Mouse (Mus musculus) liver, embryonic 16.5 days (tissue): ENCODE data around the gene Capn7. TPM values are rescaled to one million over a fixed set of nuclear protein-coding genes. Genes with fewer than 3 reads are reported as not detected.
A peak's percentile ranks its signal among the peaks of the same experiment; 100 is the strongest.

ENCODE experiments used
- ATAC-seq: fragments of 200-750 bp; cut with Nextera tagmentation; 2 replicates; pipeline ENCODE4 v1.8.0; 2017; ENCODE audit warnings: low read depth, mild to moderate bottlenecking, moderate number of reproducible peaks, moderate library complexity
- H3K27ac ChIP-seq: fragments of 300-500 bp; sonication (generic); 2 replicates; pipeline ENCODE4 v1.5.1; 2014; ENCODE audit warnings: mild to moderate bottlenecking, low read length
- H3K27me3 ChIP-seq: fragments of 300-500 bp; sonication (generic); 2 replicates; pipeline ENCODE4 v1.6.1; 2014; ENCODE audit warnings: low read depth, low read length, mixed read lengths; ENCODE audit not compliant: control insufficient read depth, insufficient read depth
- H3K36me3 ChIP-seq: fragments of 300-500 bp; sonication (generic); 2 replicates; pipeline ENCODE4 v1.6.1; 2014; ENCODE audit warnings: mild to moderate bottlenecking; ENCODE audit not compliant: control insufficient read depth, insufficient read depth
- H3K4me1 ChIP-seq: fragments of 300-500 bp; sonication (generic); 2 replicates; pipeline ENCODE4 v1.6.1; 2014; ENCODE audit warnings: low read depth, low read length, mixed read lengths; ENCODE audit not compliant: control insufficient read depth
- H3K4me2 ChIP-seq: fragments of 300-500 bp; sonication (generic); 2 replicates; pipeline ENCODE4 v1.6.1; 2014; ENCODE audit warnings: low read depth, low read length, mixed read lengths
- H3K4me3 ChIP-seq: fragments of 300-500 bp; sonication (generic); 2 replicates; pipeline ENCODE4 v1.5.1; 2014; ENCODE audit warnings: low read depth, mild to moderate bottlenecking, low read length
- H3K9ac ChIP-seq: fragments of 300-500 bp; sonication (generic); 2 replicates; pipeline ENCODE4 v1.6.1; 2014; ENCODE audit warnings: low read depth, low read length
- H3K9me3 ChIP-seq: fragments of 300-500 bp; sonication (generic); replicated peaks from 2 replicates; pipeline ENCODE4 v1.6.1; 2016; ENCODE audit warnings: low read length; ENCODE audit not compliant: control insufficient read depth
- WGBS: fragments of 180-500 bp; shearing (Covaris S2); extraction: QIAGEN DNeasy Blood & Tissue Kit; methylation state at CpG from one replicate; pipeline ENCODE4 v1.1.7; 2014; ENCODE audit not compliant: insufficient replicate concordance; 5-methylcytosine and 5-hydroxymethylcytosine counted together
- polyA plus RNA-seq: library from polyadenylated mRNA; unstranded; fragments of >200 nt; fragmentation: Nextera tagmentation; extraction: Ambion mirVana; gene quantifications from 2 replicates; pipeline ENCODE4 v1.2.1, GENCODE M21; 2015

Gene Capn7
- polyA plus RNA-seq, 1 experiment from 2014 or later, result 15.0 TPM

DNA sequence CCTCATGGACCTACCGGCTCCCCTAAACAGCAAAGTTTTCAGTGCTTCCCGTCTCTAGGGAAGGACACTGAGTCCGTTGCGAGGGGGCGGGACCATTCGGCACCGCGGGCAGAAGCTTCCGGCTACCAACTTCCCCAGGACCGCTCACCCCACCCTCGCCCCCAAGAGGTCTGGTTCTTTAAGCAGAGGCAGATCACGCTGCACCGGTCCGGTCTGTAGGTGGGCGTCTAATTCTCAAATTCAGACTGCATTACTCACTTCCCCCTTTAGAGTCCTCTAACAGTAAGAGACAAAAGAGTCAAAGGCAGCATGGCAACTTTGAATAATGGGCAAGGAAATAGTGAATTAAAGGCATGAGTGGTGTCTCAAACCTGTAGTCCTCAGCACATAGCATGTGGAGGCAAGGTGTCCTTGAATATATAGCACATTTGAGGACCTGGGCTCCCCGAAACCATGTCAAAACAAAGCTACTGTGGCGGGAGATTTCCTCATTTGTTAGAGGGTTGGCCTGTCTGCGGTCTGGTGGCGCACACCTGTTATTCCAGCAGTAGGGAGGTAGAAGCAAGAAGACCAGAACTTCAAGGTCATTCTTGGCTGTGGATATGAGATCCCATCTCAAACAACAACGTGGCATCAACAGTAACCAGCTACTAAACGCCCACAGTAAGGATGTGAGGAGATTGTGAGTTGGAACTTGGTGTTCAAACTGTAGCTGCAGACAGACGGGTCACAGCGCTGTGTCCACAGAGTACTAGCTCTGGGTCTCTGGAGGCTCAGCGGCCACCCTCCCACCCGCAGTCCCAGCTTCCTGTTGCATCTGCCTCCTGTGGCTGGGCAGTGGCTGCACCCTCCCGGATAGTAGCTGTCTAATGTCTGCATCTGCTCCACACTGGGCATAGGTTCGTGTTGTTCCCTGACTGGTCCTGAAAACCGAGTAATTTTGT lies 12.3 kb upstream of the Capn7 start, which contains the start of gene Dnah1:
Dnah1 (minus strand) TSS at position 48 of the 944 bp plus-strand sequence.
- Histone ChIP-seq H3K27ac (peak within 1 kb of the TSS; percentile 55), H3K27me3 (no peaks in the 10 kb centered on the region), H3K9ac (peak within 1 kb of the TSS; percentile 56)

DNA sequence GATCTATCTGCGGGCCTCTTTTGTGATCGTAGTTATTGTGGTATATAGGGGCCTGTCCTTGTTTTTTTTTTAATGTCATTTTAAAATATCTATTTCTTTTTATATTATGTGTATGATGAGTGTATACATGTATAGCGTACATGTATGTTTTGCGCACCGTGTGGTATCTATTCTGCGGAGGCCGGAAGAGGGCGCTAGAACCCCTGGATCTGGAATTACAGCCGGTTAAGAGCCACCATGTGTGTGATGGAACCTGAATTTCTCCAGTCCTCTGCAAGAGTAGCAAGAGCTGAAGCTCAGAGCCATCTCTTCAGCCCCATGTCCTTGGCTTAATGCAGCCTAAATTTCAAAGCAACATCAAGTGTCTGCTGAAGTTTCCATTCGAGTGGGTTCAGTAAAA lies 11.6 kb upstream of the Capn7 start:
- ATAC-seq, result no peak
- Histone ChIP-seq H3K4me1 (peaks cover 14% of the 10 kb centered on the region), H3K27ac (no peak overlapping the region; the same call in 1 of the 2 replicates), H3K9ac (no peak overlapping the region), H3K27me3 (no peaks in the 10 kb centered on the region), H3K36me3 (no peaks in the 10 kb centered on the region), H3K9me3 (no peaks in the 10 kb centered on the region), H3K4me3 (peak overlapping the region; percentile 54), H3K4me2 (peak overlapping the region; percentile 83; the same call in 1 of the 2 replicates)
- WGBS, result 50% methylated on average over 10 of the region's 10 CpGs

More for the DNA sequence above, 12.3 kb upstream of the Capn7 start, which contains the start of gene Dnah1:
- H3K4me1 ChIP-seq, result peaks cover 14% of the 10 kb centered on the region
- peak within 1 kb of the TSS; percentile 83 for H3K4me2 ChIP-seq
- no peaks in the 10 kb centered on the region for H3K36me3 ChIP-seq
- WGBS, result 10% methylated on average over 28 of the region's 28 CpGs
- no peaks in the 10 kb centered on the region for H3K9me3 ChIP-seq
- peak within 1 kb of the TSS; percentile 54 for H3K4me3 ChIP-seq
- ATAC-seq, result peak; percentile 57

GRCm38 (mm10) chr14:31325551-31325950 lies 10.9 kb upstream of the Capn7 start:
- Histone ChIP-seq H3K27me3 (no peaks in the 10 kb centered on the region), H3K9ac (no peak overlapping the region), H3K9me3 (no peaks in the 10 kb centered on the region), H3K4me1 (peaks cover 14% of the 10 kb centered on the region), H3K4me3 (no peak overlapping the region), H3K4me2 (no peak overlapping the region), H3K36me3 (no peaks in the 10 kb centered on the region), H3K27ac (no peak overlapping the region)
- no peak for ATAC-seq
- WGBS, result 31% methylated on average over 5 of the region's 5 CpGs

DNA sequence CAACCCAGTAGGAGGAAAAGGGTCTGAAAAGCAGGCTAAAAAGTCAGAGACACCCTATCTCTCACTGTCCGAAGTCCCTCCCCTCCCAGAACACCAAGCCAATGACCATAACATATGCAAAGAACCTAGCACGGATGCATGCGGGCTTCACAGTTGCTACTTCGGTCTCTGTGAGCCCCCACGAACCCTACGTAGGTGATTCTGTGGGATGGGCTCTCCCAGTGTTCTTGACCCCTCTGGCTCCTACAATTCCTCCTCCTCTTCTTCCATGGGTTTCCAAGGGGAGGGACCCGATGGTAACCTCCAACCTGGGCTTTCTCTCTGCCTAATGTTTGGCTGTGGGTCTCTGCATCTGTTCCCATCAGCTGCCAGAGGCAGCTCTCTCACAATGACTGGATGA lies 9.7 kb upstream of the Capn7 start:
- Histone ChIP-seq H3K27me3 (no peaks in the 10 kb centered on the region), H3K36me3 (no peaks in the 10 kb centered on the region), H3K4me2 (no peak overlapping the region), H3K9me3 (no peaks in the 10 kb centered on the region), H3K4me3 (no peak overlapping the region), H3K4me1 (peaks cover 14% of the 10 kb centered on the region), H3K27ac (no peak overlapping the region), H3K9ac (no peak overlapping the region)
- WGBS, result 69% methylated on average over 7 of the region's 7 CpGs
- no peak for ATAC-seq

DNA sequence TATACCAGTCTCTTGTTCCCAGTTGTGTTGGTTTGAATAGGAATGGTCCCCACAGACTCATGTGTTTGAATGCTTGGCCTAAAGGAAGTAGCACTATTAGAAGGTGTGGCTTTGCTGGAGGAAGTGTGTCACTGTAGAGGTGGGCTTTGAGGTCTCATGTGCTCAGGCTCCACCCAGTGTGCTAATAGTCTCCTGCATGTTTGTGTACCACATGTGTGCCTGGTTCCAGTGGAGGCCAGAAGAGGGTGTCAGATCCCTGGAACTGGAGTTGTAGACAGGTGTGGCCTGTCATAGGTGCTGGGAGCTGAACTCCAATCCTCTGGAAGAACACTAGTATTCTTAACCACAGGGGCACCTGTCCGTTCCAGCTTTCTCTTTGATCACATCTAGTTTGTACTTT lies 9.2 kb upstream of the Capn7 start:
- ATAC-seq, result no peak
- 67% methylated on average over 1 of the region's 1 CpGs for WGBS
- H3K4me2 ChIP-seq, result no peak overlapping the region

GRCm38 (mm10) chr14:31327681-31328080 lies 8.8 kb upstream of the Capn7 start:
- 51% methylated on average over 4 of the region's 4 CpGs for WGBS
- no peaks in the 10 kb centered on the region for H3K36me3 ChIP-seq
- no peak overlapping the region for H3K4me3 ChIP-seq
- no peaks in the 10 kb centered on the region for H3K27me3 ChIP-seq
- ATAC-seq, result no peak
- H3K27ac ChIP-seq, result no peak overlapping the region
- peaks cover 14% of the 10 kb centered on the region for H3K4me1 ChIP-seq
- no peaks in the 10 kb centered on the region for H3K9me3 ChIP-seq
- H3K9ac ChIP-seq, result no peak overlapping the region
- no peak overlapping the region for H3K4me2 ChIP-seq

More for the DNA sequence above, 9.2 kb upstream of the Capn7 start:
- Histone ChIP-seq H3K4me1 (peaks cover 14% of the 10 kb centered on the region), H3K9me3 (no peaks in the 10 kb centered on the region), H3K36me3 (no peaks in the 10 kb centered on the region), H3K27me3 (no peaks in the 10 kb centered on the region), H3K27ac (no peak overlapping the region), H3K9ac (no peak overlapping the region), H3K4me3 (no peak overlapping the region)

GRCm38 (mm10) chr14:31329741-31330140 lies 6.7 kb upstream of the Capn7 start:
- 47% methylated on average over 2 of the region's 2 CpGs for WGBS
- H3K9me3 ChIP-seq, result no peaks in the 10 kb centered on the region
- H3K27me3 ChIP-seq, result no peaks in the 10 kb centered on the region
- no peaks in the 10 kb centered on the region; the same call in 1 of the 2 replicates for H3K4me1 ChIP-seq
- H3K9ac ChIP-seq, result no peak overlapping the region
- H3K4me2 ChIP-seq, result no peak overlapping the region
- H3K36me3 ChIP-seq, result no peaks in the 10 kb centered on the region
- ATAC-seq, result no peak
- H3K27ac ChIP-seq, result no peak overlapping the region
- H3K4me3 ChIP-seq, result no peak overlapping the region

DNA sequence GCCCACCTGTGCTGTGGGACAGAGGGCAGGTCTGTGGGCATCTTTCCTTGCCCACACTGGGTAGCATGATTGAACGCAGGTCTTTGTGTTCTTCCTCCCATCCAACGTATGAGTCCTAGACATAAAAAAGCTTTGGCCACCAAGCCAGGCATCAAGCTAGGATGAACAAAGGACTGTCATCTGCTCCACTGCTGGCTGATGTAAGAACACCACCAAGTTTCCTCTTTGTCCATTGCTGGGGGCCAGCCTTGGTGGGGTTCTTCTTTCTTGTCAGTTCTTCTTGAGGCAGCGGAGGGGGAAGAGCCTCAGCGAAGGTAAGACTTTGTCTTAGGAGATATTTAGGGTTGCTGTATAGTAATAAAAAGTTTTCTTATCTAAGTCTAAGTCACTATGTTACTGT lies 5.5 kb upstream of the Capn7 start:
- H3K4me2 ChIP-seq, result no peak overlapping the region
- H3K27me3 ChIP-seq, result no peaks in the 10 kb centered on the region
- H3K4me3 ChIP-seq, result no peak overlapping the region
- no peak for ATAC-seq
- H3K9ac ChIP-seq, result no peak overlapping the region
- H3K36me3 ChIP-seq, result no peaks in the 10 kb centered on the region
- 45% methylated on average over 4 of the region's 4 CpGs for WGBS
- no peaks in the 10 kb centered on the region for H3K9me3 ChIP-seq
- H3K27ac ChIP-seq, result no peak overlapping the region
- peaks cover 5% of the 10 kb centered on the region for H3K4me1 ChIP-seq

- H3K27me3 ChIP-seq, result no peaks in the 10 kb centered on the region
- 40% methylated on average over 3 of the region's 3 CpGs for WGBS
- no peak for ATAC-seq
- peak overlapping the region; percentile 59; the same call in 1 of the 2 replicates for H3K9ac ChIP-seq
- H3K9me3 ChIP-seq, result no peaks in the 10 kb centered on the region
- H3K27ac ChIP-seq, result no peak overlapping the region
- H3K4me3 ChIP-seq, result peak overlapping the region; percentile 94
- peaks cover 19% of the 10 kb centered on the region for H3K4me1 ChIP-seq
- H3K4me2 ChIP-seq, result peak overlapping the region; percentile 69
- H3K36me3 ChIP-seq, result no peaks in the 10 kb centered on the region; the same call in 1 of the 2 replicates
Measured at GRCm38 (mm10) chr14:31335765-31336164, 673 bp upstream of the Capn7 start.
